Mouse (Mus musculus) frontal cortex, adult 2 months (tissue): ENCODE data around the gene Arfgap1. TPM values are rescaled to one million over a fixed set of nuclear protein-coding genes. Genes with fewer than 3 reads are reported as not detected.
A peak's percentile ranks its signal among the peaks of the same experiment; 100 is the strongest.

Experiments used
- DNase-seq, 2 experiments: peaks; one replicate each; pipeline ENCODE4 v3.0.0; 2022; ENCODE audit warnings: low spot score in 1 of 2; ENCODE audit errors: extremely low spot score in 1 of 2
- polyA plus RNA-seq: library from polyadenylated mRNA; depleted of rRNA; stranded (reverse); fragments of >200 nt; gene quantifications from 2 replicates; pipeline ENCODE4 v1.2.3, GENCODE M21; 2012; rRNA removed

Arfgap1 gene
- polyA plus RNA-seq, result 127 and 143 TPM in 2 replicates

GRCm38 (mm10) chr2:180967010-180967763 is at the start of gene Arfgap1:
Gene Arfgap1 (plus strand): TSS chr2:180967225.
- DNase-seq, result peak; percentile 87 to 95

- DNase-seq, result no peak
Observed at GRCm38 (mm10) chr2:180919913-180920809, 46.9 kb upstream of the Arfgap1 start.

- DNase-seq, result peak; percentile 88 to 98
Observed at GRCm38 (mm10) chr2:180920810-180921400, 46.1 kb upstream of the Arfgap1 start, which contains the start of gene Ythdf1. Gene Ythdf1 (minus strand): TSS chr2:180920949.

- DNase-seq, result no peak
Observed at GRCm38 (mm10) chr2:180922739-180923138, 44.3 kb upstream of the Arfgap1 start.

- peak in 1 of 2 experiments; percentile 90 for DNase-seq
Observed at GRCm38 (mm10) chr2:180925176-180925575, 41.8 kb upstream of the Arfgap1 start.

- DNase-seq, result no peak
Observed at GRCm38 (mm10) chr2:180928723-180929122, 38.3 kb upstream of the Arfgap1 start, which contains the start of gene Birc7. Gene Birc7 (plus strand): TSS chr2:180929023.

GRCm38 (mm10) chr2:180932418-180932817 is 34.6 kb upstream of the Arfgap1 start:
- DNase-seq, result no peak

GRCm38 (mm10) chr2:180940187-180940586 is 26.8 kb upstream of the Arfgap1 start:
- DNase-seq, result no peak

GRCm38 (mm10) chr2:180941869-180942268 is 25.2 kb upstream of the Arfgap1 start:
- peak in 1 of 2 experiments; percentile 24 for DNase-seq

- DNase-seq, result no peak
Observed at GRCm38 (mm10) chr2:180949947-180950346, 17.1 kb upstream of the Arfgap1 start.

GRCm38 (mm10) chr2:180952731-180953171 is 14.3 kb upstream of the Arfgap1 start:
- no peak for DNase-seq

GRCm38 (mm10) chr2:180953638-180954037 is 13.4 kb upstream of the Arfgap1 start:
- DNase-seq, result no peak

GRCm38 (mm10) chr2:180954061-180955047 is 12.7 kb upstream of the Arfgap1 start, which contains the start of gene Nkain4:
Gene Nkain4 (minus strand): TSS chr2:180954699.
- DNase-seq, result peak in 1 of 2 experiments; percentile 53

GRCm38 (mm10) chr2:180959605-180960004 is 7.4 kb upstream of the Arfgap1 start:
- DNase-seq, result no peak

GRCm38 (mm10) chr2:180960187-180960586 is 6.8 kb upstream of the Arfgap1 start:
- DNase-seq, result no peak

- DNase-seq, result no peak
Observed at GRCm38 (mm10) chr2:180962616-180963308, 4.3 kb upstream of the Arfgap1 start.

- peak; percentile 28 to 89 for DNase-seq
Observed at GRCm38 (mm10) chr2:180963956-180964355, 3.1 kb upstream of the Arfgap1 start.

- peak in 1 of 2 experiments; percentile 60 for DNase-seq
Observed at GRCm38 (mm10) chr2:180966092-180966882, 738 bp upstream of the Arfgap1 start.
